Mouse (Mus musculus) hindbrain, embryonic 16.5 days (tissue): ENCODE data around the gene Gm10639. TPM values are rescaled to one million over a fixed set of nuclear protein-coding genes. Genes with fewer than 3 reads are reported as not detected.
"Not testable (repeated sequence)": the region's sequence is repeated elsewhere in the genome, so short reads cannot be mapped to it uniquely, and the experiment has no call there.

Experiments used
- ATAC-seq: fragments of 200-750 bp; cut with Nextera tagmentation; 2 replicates; pipeline ENCODE4 v1.8.0; 2017; ENCODE audit warnings: moderate TSS enrichment, moderate library complexity
- H3K27ac ChIP-seq: fragments of 300-500 bp; sonication (generic); 2 replicates; pipeline ENCODE4 v1.5.1; 2014; ENCODE audit warnings: low read depth, mild to moderate bottlenecking, control low read depth, low read length, moderate library complexity
- H3K27me3 ChIP-seq: fragments of 300-500 bp; sonication (generic); replicated peaks from 2 replicates; pipeline ENCODE4 v1.6.1; 2014; ENCODE audit warnings: low read length; ENCODE audit not compliant: control insufficient read depth, insufficient read depth
- H3K36me3 ChIP-seq: fragments of 300-500 bp; sonication (generic); 2 replicates; pipeline ENCODE4 v1.6.1; 2014; ENCODE audit warnings: mild to moderate bottlenecking, low read length, moderate library complexity, mixed read lengths; ENCODE audit not compliant: control insufficient read depth, insufficient read depth
- H3K4me1 ChIP-seq: fragments of 300-500 bp; sonication (generic); 2 replicates; pipeline ENCODE4 v1.6.1; 2014; ENCODE audit warnings: low read depth, low read length; ENCODE audit not compliant: control insufficient read depth, insufficient read depth
- H3K4me2 ChIP-seq: fragments of 300-500 bp; sonication (generic); 2 replicates; pipeline ENCODE4 v1.6.1; 2014; ENCODE audit warnings: mild to moderate bottlenecking, low read length, control low read depth, moderate library complexity
- H3K4me3 ChIP-seq: fragments of 300-500 bp; sonication (generic); 2 replicates; pipeline ENCODE4 v1.5.1; 2014; ENCODE audit warnings: mild to moderate bottlenecking, low read length, control low read depth, moderate library complexity
- H3K9ac ChIP-seq: fragments of 300-500 bp; sonication (generic); 2 replicates; pipeline ENCODE4 v1.6.1; 2014; ENCODE audit warnings: low read depth, mild to moderate bottlenecking, control low read depth, low read length, moderate library complexity
- H3K9me3 ChIP-seq: fragments of 300-500 bp; sonication (generic); 2 replicates; pipeline ENCODE4 v1.6.1; 2014; ENCODE audit warnings: mild to moderate bottlenecking, low read length, moderate library complexity; ENCODE audit not compliant: control insufficient read depth
- WGBS: fragments of 180-500 bp; shearing (Covaris S2); extraction: QIAGEN DNeasy Blood & Tissue Kit; methylation state at CpG from one replicate; pipeline ENCODE4 v1.1.7; 2014; 5-methylcytosine and 5-hydroxymethylcytosine counted together
- polyA plus RNA-seq: library from polyadenylated mRNA; unstranded; fragments of >200 nt; fragmentation: Nextera tagmentation; extraction: Ambion mirVana; gene quantifications from 2 replicates; pipeline ENCODE4 v1.2.1, GENCODE M21; 2015

Gene Gm10639
- polyA plus RNA-seq, 1 experiment from 2014 or later = not detected

- H3K9ac ChIP-seq, H3K27ac ChIP-seq, H3K4me3 ChIP-seq, H3K4me2 ChIP-seq, H3K27me3 ChIP-seq, H3K9me3 ChIP-seq, ATAC-seq, H3K4me1 ChIP-seq, H3K36me3 ChIP-seq: not testable (repeated sequence)
- 94% methylated on average over 4 of the region's 4 CpGs for WGBS
Measured at GRCm38 (mm10) chr9:78342494-78342893, 52.8 kb downstream of the Gm10639 start.

DNA sequence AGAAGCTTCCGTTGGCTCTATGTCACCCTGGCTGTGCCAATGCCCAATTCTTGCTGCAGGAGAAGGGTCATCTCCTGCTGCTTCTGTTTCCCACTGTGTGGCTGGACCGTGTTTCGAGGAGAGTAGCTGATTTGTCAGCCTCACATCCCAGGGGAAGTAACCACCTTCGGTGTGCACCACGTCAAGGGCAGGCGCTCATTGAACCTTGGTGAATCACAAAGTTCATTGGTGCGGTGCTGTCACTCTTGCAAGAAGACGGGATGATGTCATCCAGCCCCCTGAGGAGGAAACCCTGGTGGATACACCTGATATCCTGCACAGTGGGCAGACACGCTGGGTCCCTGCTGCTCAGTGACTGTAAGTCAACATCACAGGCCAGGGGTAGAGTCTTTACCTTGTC, 53.3 kb downstream of the Gm10639 start:
- H3K4me1 ChIP-seq, H3K27me3 ChIP-seq, H3K9me3 ChIP-seq, H3K27ac ChIP-seq, H3K4me3 ChIP-seq, ATAC-seq, H3K36me3 ChIP-seq, H3K9ac ChIP-seq, H3K4me2 ChIP-seq: not testable (repeated sequence)
- WGBS = 87% methylated on average over 9 of the region's 9 CpGs

DNA sequence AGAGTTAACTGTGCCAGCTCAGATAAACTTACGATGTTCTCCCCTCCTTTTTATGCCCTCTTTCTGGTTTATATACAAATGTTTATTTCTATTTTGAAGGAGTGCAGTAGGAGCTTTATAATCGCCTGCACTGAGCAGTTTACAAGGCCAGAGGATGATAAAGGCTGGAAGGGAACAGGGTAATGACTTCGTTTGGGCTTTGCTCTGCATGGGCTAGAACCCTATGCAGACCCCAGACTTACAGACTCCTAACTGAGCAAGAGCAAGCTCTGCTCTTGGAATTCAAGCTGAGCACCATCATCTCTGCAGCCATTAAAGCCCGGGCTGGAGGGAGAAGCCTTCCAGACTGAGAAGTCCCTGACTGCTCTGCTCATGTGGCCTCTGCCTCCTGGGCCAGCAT, 55.5 kb downstream of the Gm10639 start:
- not testable (repeated sequence) for H3K9ac ChIP-seq, H3K27me3 ChIP-seq, H3K36me3 ChIP-seq, H3K27ac ChIP-seq, H3K4me1 ChIP-seq, ATAC-seq, H3K9me3 ChIP-seq, H3K4me3 ChIP-seq, H3K4me2 ChIP-seq
- WGBS = 73% methylated on average over 4 of the region's 4 CpGs

DNA sequence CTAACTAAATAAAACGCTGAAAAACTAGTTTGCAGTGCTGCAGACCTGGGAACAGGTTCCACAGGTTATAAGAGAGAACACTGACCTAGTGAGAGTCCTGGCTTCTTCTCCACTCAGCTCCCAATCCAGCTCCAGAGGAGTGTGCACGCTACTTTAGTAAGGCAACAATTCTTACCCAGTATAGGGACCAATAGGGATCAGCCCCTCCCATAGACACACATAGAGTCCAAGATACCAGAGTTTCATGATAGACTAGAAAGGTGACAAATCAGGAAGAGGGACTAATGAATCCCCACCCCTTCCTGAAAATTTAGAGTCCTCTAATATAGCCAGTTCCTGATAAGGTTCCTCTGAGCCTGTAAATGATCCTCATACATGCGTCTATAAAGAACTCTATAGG, 57.3 kb downstream of the Gm10639 start:
- ATAC-seq = no peak
- Histone ChIP-seq H3K27me3 (no peaks in the 10 kb centered on the region), H3K4me1 (no peaks in the 10 kb centered on the region), H3K27ac (no peak overlapping the region), H3K36me3 (no peaks in the 10 kb centered on the region), H3K4me3 (no peak overlapping the region), H3K9me3 (no peaks in the 10 kb centered on the region), H3K4me2 (no peak overlapping the region), H3K9ac (no peak overlapping the region)
- WGBS = 88% methylated on average over 3 of the region's 3 CpGs

- H3K27me3 ChIP-seq, H3K4me1 ChIP-seq, H3K9ac ChIP-seq, H3K27ac ChIP-seq, H3K4me2 ChIP-seq, H3K36me3 ChIP-seq, H3K9me3 ChIP-seq, H3K4me3 ChIP-seq, ATAC-seq: not testable (repeated sequence)
- WGBS = 70% methylated on average over 5 of the region's 6 CpGs
Measured at GRCm38 (mm10) chr9:78348206-78349004, 58.7 kb downstream of the Gm10639 start.

- H3K4me3 ChIP-seq, H3K36me3 ChIP-seq, H3K4me1 ChIP-seq, H3K4me2 ChIP-seq, H3K9me3 ChIP-seq, ATAC-seq, H3K27ac ChIP-seq, H3K27me3 ChIP-seq, H3K9ac ChIP-seq: not testable (repeated sequence)
- WGBS = 82% methylated on average over 3 of the region's 3 CpGs
Measured at GRCm38 (mm10) chr9:78349141-78349540, 59.4 kb downstream of the Gm10639 start.

DNA sequence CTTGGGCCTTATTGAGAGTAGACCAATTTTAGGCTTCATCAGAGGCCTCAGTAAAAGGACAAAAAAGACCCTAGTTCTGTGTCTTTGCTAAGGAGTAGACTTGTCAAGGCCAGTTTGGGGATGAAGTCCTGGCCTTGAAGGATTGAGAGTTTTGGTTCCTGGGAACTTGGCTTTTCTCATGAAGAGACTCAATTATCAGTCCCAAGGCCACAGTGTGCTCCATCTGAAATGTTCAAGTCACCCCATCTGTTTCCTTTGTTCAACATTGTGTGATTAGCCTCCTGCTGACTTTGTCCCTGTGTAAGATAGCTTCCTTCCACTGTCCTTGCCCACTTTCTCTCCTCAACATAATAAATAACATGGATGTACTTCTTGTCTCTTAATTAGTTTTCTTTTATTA, 60.3 kb downstream of the Gm10639 start:
- not testable (repeated sequence) for H3K36me3 ChIP-seq, ATAC-seq, H3K9ac ChIP-seq, H3K4me3 ChIP-seq, H3K4me2 ChIP-seq, H3K4me1 ChIP-seq, H3K27ac ChIP-seq, H3K27me3 ChIP-seq, H3K9me3 ChIP-seq

GRCm38 (mm10) chr9:78351504-78352220, 61.9 kb downstream of the Gm10639 start:
- Histone ChIP-seq H3K4me2 (no peak overlapping the region), H3K27ac (no peak overlapping the region), H3K9me3 (no peaks in the 10 kb centered on the region), H3K36me3 (no peaks in the 10 kb centered on the region), H3K9ac (no peak overlapping the region), H3K27me3 (no peaks in the 10 kb centered on the region), H3K4me3 (no peak overlapping the region), H3K4me1 (no peaks in the 10 kb centered on the region)
- no peak for ATAC-seq
- WGBS = 84% methylated on average over 6 of the region's 6 CpGs
